Mouse (Mus musculus) inflammation-experienced regulatory T-cells, adult 16 weeks (primary cell): ENCODE data around the gene Txlng. TPM values are rescaled to one million over a fixed set of nuclear protein-coding genes. Genes with fewer than 3 reads are reported as not detected.

Experiments used
- polyA plus RNA-seq: library from polyadenylated mRNA; unstranded; fragments of 100-300 nt; shearing (Covaris generic); gene quantifications from one replicate; pipeline ENCODE4 v1.2.1, GENCODE M21; 2017

The Txlng gene
- 17.0 TPM for polyA plus RNA-seq

DNA sequence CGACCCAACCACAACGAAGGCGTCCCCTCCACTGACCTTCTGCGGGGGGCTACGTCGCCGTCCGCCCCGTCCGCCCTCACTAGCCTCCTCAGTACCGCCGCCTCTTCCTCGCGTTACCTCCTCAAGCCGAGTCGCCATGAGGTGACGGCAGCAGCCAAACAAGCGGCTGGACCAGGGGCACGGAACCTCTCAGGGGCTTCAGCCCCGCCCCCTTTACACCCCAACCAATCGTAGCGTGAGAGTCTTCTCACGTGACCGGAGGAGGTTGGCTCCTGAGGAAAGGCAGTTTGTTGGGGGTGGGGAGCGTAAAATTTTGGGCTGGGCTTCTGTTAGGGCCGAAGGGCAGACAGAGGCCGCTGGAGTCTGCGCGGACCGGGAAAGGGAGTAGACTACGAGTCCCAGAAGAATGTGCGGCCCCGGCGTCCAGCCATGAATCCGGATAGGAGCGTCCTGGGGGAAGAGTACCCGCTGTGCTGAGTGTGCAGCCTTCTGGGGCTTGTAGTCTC, at the start of gene Txlng:
TSS of gene Txlng (minus strand) at position 252 of the 506 bp plus-strand sequence.

DNA sequence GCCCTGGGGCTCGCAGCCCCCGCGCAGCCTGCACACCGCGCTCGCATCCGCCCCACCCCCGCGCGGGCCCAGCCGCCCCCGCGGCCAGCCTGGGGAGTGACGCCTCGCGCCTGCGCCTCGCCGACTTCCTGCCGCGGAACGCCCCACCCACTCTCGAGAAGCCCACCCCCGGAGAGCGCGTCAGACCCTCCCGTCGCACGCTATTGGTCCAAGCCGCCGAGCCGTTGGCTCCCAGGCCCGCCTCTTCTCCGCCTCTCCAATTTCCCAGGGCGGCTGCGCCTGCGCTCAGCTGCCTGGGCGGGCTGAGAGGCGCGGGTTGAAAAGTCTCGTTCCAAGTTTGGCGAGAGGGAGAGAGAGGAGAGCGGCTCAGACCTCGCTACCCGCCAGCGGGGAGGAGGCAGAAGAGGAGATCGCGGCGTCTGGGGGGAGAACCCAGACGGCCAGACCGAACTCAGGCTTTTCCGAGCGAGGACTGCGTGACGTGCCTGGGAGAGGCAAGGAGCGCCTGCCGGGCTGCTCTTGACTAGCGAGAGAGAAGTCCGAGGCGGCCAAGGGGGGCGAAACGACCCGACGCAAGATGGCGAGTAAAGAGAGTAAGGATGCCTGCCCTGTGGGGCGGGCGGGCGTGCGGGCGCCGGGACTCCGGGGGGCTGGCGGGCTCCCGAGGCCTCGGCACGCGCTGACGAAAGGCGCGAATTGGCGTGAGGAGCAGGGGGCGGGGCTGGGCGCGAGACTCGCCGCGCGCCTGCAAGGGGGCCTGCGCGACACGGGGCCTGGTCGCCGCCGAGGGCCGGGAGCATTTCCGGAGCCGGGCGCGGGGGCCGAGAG, 68.9 kb downstream of the Txlng start, which contains the start of gene Rbbp7:
TSS of gene Rbbp7 (plus strand) at position 288 of the 828 bp plus-strand sequence.

Other genes with a start within 250 kb of the Txlng start
- gene Reps2, start 185.8 kb downstream of the Txlng start, polyA plus RNA-seq: not detected
- 325 TPM for gene Rbbp7, start 69.1 kb downstream of the Txlng start, polyA plus RNA-seq
- gene Syap1, start 59.0 kb upstream of the Txlng start, polyA plus RNA-seq: 45.9 TPM
- gene Ctps2, start 71.8 kb upstream of the Txlng start, polyA plus RNA-seq: 303 TPM
- gene S100g, start 135.1 kb upstream of the Txlng start, polyA plus RNA-seq: 1.3 TPM